Mouse (Mus musculus) layer of hippocampus, adult 2 months (tissue): Measurements from ENCODE around the gene Adarb1. TPM values are rescaled to one million over a fixed set of nuclear protein-coding genes. Genes with fewer than 3 reads are reported as not detected.
A peak's percentile ranks its signal among the peaks of the same experiment; 100 is the strongest.
"Not testable (repeated sequence)": the region's sequence is repeated elsewhere in the genome, so short reads cannot be mapped to it uniquely, and the experiment has no call there.

Experiments
- DNase-seq, 2 experiments: peaks; one replicate each; pipeline ENCODE4 v3.0.0; 2022; ENCODE audit warnings: low spot score in 2 of 2
- H3K27ac ChIP-seq: fragments of 200-600 bp; 2 replicates; pipeline ENCODE4 v1.8.1; 2022
- H3K4me3 ChIP-seq: fragments of 200-600 bp; 2 replicates; pipeline ENCODE4 v1.8.1; 2022; ENCODE audit warnings: mild to moderate bottlenecking
- CTCF ChIP-seq: fragments of 200-600 bp; conservative IDR thresholded peaks from 2 replicates; pipeline ENCODE4 v1.8.1; 2022; ENCODE audit warnings: antibody characterized with exemption, mild to moderate bottlenecking, moderate library complexity
- total RNA-seq, 2 experiments: library from RNA; stranded (reverse); gene quantifications; 2 replicates each; pipeline ENCODE4 v1.2.3; 2021

Gene Adarb1
- total RNA-seq, 2 experiments from 2014 or later: 110 to 120 TPM

- TF ChIP-seq CTCF: no peak
- DNase-seq: no peak
- Histone ChIP-seq H3K27ac (no peak overlapping the region), H3K4me3 (no peak overlapping the region)
Observed at GRCm38 (mm10) chr10:77287626-77288025, 130.4 kb downstream of the Adarb1 start.

GRCm38 (mm10) chr10:77284832-77285231, 133.2 kb downstream of the Adarb1 start:
- TF ChIP-seq CTCF: no peak

GRCm38 (mm10) chr10:77282822-77283221, 135.2 kb downstream of the Adarb1 start:
- DNase-seq: peak; percentile 73 to 86
- TF ChIP-seq CTCF: peak; percentile 94
- Histone ChIP-seq H3K4me3 (no peak overlapping the region), H3K27ac (no peak overlapping the region)

More at GRCm38 (mm10) chr10:77284832-77285231, 133.2 kb downstream of the Adarb1 start:
- Histone ChIP-seq H3K4me3 (no peak overlapping the region), H3K27ac (no peak overlapping the region)
- DNase-seq: no peak

DNA sequence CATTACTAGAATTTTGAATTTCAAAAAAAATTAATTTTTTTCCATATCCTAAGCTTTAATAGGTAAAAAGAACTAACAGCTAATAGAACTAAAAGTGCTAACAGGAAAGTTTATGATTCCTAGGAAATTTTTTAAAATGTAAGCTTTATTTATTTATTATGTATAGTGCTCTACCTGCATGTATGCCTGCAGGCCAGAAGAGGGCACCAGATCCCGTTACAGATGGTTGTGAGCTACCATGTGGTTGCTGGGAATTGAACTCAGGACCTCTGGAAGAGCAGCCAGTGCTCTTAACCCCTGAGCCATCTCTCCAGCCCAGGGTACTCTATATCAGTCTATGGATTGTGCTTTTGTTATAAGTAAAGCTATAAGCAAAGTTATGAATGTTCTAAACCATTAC, 136.0 kb downstream of the Adarb1 start:
- peak; percentile 49 for TF ChIP-seq CTCF
- H3K27ac ChIP-seq, H3K4me3 ChIP-seq, DNase-seq: not testable (repeated sequence)

- no peak for DNase-seq
- Histone ChIP-seq H3K4me3 (no peak overlapping the region), H3K27ac (no peak overlapping the region)
- TF ChIP-seq CTCF: no peak
Observed at GRCm38 (mm10) chr10:77273798-77274197, 144.3 kb downstream of the Adarb1 start.

GRCm38 (mm10) chr10:77272980-77273730, 144.9 kb downstream of the Adarb1 start:
- no peak for DNase-seq
- no peak overlapping the region for H3K27ac ChIP-seq
- TF ChIP-seq CTCF: no peak

GRCm38 (mm10) chr10:77269129-77269528, 148.9 kb downstream of the Adarb1 start:
- no peak for DNase-seq
- TF ChIP-seq CTCF: no peak
- Histone ChIP-seq H3K27ac (no peak overlapping the region), H3K4me3 (no peak overlapping the region)

More at GRCm38 (mm10) chr10:77272980-77273730, 144.9 kb downstream of the Adarb1 start:
- H3K4me3 ChIP-seq: no peak overlapping the region

GRCm38 (mm10) chr10:77267027-77267426, 151.0 kb downstream of the Adarb1 start:
- no peak for TF ChIP-seq CTCF
- Histone ChIP-seq H3K27ac (no peak overlapping the region), H3K4me3 (no peak overlapping the region)
- DNase-seq: no peak

DNA sequence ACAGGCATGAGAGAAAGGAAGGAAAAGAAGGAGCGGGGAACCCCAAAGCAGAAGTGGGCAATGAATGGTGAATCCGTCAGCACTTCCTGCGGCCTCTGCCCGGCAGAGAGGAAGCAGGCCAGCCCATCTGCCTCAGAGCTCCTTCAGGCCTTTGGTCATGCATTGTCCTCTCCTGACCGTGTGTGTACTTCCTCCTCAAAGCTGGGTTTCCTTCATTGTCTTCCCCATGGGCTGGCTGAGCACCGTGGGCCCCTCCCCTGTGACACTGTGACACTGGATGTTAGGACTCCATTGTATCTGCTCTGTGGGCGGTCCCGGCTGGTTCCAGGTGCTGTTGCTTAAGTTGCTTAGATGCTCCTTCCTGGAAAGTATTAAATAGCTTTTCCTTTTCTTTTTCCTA, 151.8 kb downstream of the Adarb1 start:
- DNase-seq: no peak
- TF ChIP-seq CTCF: no peak
- Histone ChIP-seq H3K27ac (no peak overlapping the region), H3K4me3 (no peak overlapping the region)

GRCm38 (mm10) chr10:77260166-77260875, 157.7 kb downstream of the Adarb1 start:
- no peak overlapping the region for H3K27ac ChIP-seq
- DNase-seq: no peak
- peak overlapping the region; percentile 100 for H3K4me3 ChIP-seq
- TF ChIP-seq CTCF: no peak

DNA sequence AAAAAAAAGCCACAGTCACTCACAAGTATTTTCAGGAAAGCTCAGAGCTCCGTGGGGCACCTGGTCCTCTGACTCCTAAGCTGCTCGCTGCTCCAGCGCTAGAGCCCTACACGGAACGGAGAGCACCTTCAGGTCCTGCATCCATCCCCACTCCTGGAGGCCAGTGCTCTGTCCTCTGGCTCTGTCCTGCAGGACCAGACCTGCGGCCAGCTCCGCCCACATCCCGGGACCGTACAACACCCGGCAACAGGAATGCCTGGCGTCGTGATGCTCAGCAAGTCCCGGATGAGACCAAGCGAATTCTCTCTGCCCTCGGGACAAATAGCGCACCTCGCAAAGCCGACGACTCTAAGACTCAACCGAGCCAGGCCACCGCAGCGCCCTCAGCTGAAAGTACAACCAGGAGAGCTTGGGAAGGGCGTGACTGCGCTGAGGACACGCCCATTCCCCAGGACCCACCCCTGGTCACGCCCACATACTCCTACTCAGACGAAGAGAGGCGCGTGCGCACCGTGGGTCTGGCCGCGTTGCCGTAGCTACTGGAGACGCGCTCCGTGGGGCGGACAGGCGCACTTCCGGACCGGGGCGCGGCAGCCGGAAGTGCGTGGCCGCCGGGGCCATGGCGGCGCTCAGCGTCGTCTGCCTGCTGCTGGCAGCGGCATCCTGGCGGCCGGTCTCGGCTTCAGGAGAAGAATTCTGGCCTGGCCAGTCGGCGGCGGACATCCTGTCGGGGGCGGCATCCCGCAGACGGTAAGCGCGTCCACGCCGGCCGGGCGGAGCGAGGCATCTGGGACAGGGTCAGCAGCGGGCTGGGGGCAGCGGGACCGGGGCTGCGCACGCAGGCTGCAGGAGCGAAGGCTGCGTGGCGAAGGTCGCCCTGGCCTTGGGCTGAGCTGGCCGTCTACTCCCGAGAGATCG, 159.1 kb downstream of the Adarb1 start, which contains the start of gene Pofut2:
Gene Pofut2, plus strand, starts transcription at position 515 of the 918 bp plus-strand sequence.
- TF ChIP-seq CTCF: peak; percentile 32; the same call in 1 of the 2 replicates
- Histone ChIP-seq H3K27ac (peak within 1 kb of the TSS; percentile 87), H3K4me3 (peak within 1 kb of the TSS; percentile 100)
- peak; percentile 91 to 94 for DNase-seq

DNA sequence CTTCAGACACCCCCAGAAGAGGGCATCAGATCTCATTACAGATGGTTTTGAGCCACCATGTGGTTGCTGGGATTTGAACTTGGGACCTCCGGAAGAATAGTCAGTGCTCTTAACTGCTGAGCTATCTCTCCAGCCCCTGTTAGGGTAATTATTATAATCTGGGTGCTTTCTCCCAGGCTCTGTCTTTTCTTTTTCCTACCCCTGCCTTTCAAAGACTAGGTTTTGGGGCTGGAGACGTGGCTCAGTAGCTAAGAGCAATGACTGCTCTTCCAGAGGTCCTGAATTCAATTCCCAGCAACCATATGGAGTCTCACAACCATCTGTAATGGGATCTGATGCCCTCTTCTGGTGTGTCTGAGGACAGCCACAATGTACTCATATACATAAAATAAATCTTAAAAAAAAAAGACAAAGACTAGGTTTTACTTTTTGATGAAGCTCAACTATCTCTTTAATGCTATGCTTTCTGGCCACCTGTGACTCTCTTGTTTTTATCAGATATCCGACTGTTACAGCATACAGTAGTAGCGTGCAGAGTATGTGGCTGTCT, 160.0 kb downstream of the Adarb1 start:
- no peak for DNase-seq
- Histone ChIP-seq H3K27ac (no peak overlapping the region), H3K4me3 (peak overlapping the region; percentile 100)
- peak; percentile 52 for TF ChIP-seq CTCF
